Mouse (Mus musculus): Measurements from ENCODE around the gene Ncbp3. TPM values are rescaled to one million over a fixed set of nuclear protein-coding genes. Genes with fewer than 3 reads are reported as not detected.

Ncbp3 gene
- polyA plus RNA-seq, 1 experiment from 2014 or later: 12.9 TPM

- WGBS: 84% methylated on average over 7 of the region's 7 CpGs
- ATAC-seq (replicated peaks; ENCODE audit: low FRiP score): no peak
- H3K4me3 ChIP-seq (replicated peaks): no peak overlapping the region
These were observed 83.4 kb downstream of the Ncbp3 start for GRCm38 (mm10) chr11:73131020-73131419.

GRCm38 (mm10) chr11:73132999-73133398, 85.4 kb downstream of the Ncbp3 start:
- no peak overlapping the region for H3K9ac ChIP-seq
- H3K27me3 ChIP-seq: no peaks in the 10 kb centered on the region
- WGBS: 96% methylated on average over 6 of the region's 6 CpGs
- no peak overlapping the region for H3K27ac ChIP-seq
- H3K4me3 ChIP-seq (replicated peaks): no peak overlapping the region
- peaks cover 42% of the 10 kb centered on the region for H3K36me3 ChIP-seq
- no peak overlapping the region for H3K4me2 ChIP-seq
- no peak for ATAC-seq (replicated peaks; ENCODE audit: low FRiP score)
- H3K4me1 ChIP-seq: peaks cover 36% of the 10 kb centered on the region
- H3K9me3 ChIP-seq (replicated peaks): no peaks in the 10 kb centered on the region

More at GRCm38 (mm10) chr11:73131020-73131419, 83.4 kb downstream of the Ncbp3 start:
- Histone ChIP-seq H3K4me2 (no peak overlapping the region), H3K4me1 (peaks cover 19% of the 10 kb centered on the region), H3K27me3 (no peaks in the 10 kb centered on the region), H3K9ac (no peak overlapping the region), H3K36me3 (peaks cover 46% of the 10 kb centered on the region), H3K27ac (no peak overlapping the region), H3K9me3 (replicated peaks) (no peaks in the 10 kb centered on the region)

- WGBS: 85% methylated on average over 5 of the region's 5 CpGs
- peak overlapping the region; percentile 21 for H3K4me2 ChIP-seq
- H3K4me1 ChIP-seq: peaks cover 41% of the 10 kb centered on the region
- no peak for ATAC-seq (replicated peaks; ENCODE audit: low FRiP score)
- no peaks in the 10 kb centered on the region for H3K27me3 ChIP-seq
- H3K36me3 ChIP-seq: peaks cover 37% of the 10 kb centered on the region
- H3K27ac ChIP-seq: no peak overlapping the region
- H3K9ac ChIP-seq: no peak overlapping the region
- no peaks in the 10 kb centered on the region for H3K9me3 ChIP-seq (replicated peaks)
- H3K4me3 ChIP-seq (replicated peaks): no peak overlapping the region
These were observed 86.6 kb downstream of the Ncbp3 start for GRCm38 (mm10) chr11:73134222-73134621.

- Histone ChIP-seq H3K36me3 (peaks cover 30% of the 10 kb centered on the region), H3K4me2 (peak overlapping the region; percentile 84), H3K27me3 (no peaks in the 10 kb centered on the region), H3K4me1 (peaks cover 41% of the 10 kb centered on the region), H3K27ac (no peak overlapping the region), H3K4me3 (replicated peaks) (peak overlapping the region; percentile 96), H3K9me3 (replicated peaks) (no peaks in the 10 kb centered on the region), H3K9ac (peak overlapping the region; percentile 77)
- no peak for ATAC-seq (replicated peaks; ENCODE audit: low FRiP score)
- WGBS: 58% methylated on average over 6 of the region's 6 CpGs
These were observed 89.0 kb downstream of the Ncbp3 start for GRCm38 (mm10) chr11:73136587-73136986.

- Histone ChIP-seq H3K9ac (peak overlapping the region; percentile 77), H3K27ac (peak overlapping the region; percentile 23; the same call in 1 of the 2 replicates), H3K27me3 (no peaks in the 10 kb centered on the region), H3K9me3 (replicated peaks) (no peaks in the 10 kb centered on the region), H3K4me2 (peak overlapping the region; percentile 84), H3K4me1 (peaks cover 41% of the 10 kb centered on the region), H3K36me3 (peaks cover 25% of the 10 kb centered on the region), H3K4me3 (replicated peaks) (peak overlapping the region; percentile 96)
- 24% methylated on average over 11 of the region's 11 CpGs for WGBS
- ATAC-seq (replicated peaks; ENCODE audit: low FRiP score): no peak
These were observed 89.5 kb downstream of the Ncbp3 start for GRCm38 (mm10) chr11:73137116-73137515.

- peak within 1 kb of the TSS; percentile 96 for H3K4me3 ChIP-seq (replicated peaks)
- H3K4me2 ChIP-seq: peak within 1 kb of the TSS; percentile 84
- H3K4me1 ChIP-seq: peaks cover 41% of the 10 kb centered on the region
- peak within 1 kb of the TSS; percentile 23; the same call in 1 of the 2 replicates for H3K27ac ChIP-seq
- no peaks in the 10 kb centered on the region for H3K27me3 ChIP-seq
- H3K9ac ChIP-seq: peak within 1 kb of the TSS; percentile 77
- WGBS: under 1% methylated on average over 84 of the region's 84 CpGs
- peak; percentile 95 for ATAC-seq (replicated peaks; ENCODE audit: low FRiP score)
- no peaks in the 10 kb centered on the region for H3K9me3 ChIP-seq (replicated peaks)
- H3K36me3 ChIP-seq: peaks cover 18% of the 10 kb centered on the region
These were observed 90.3 kb downstream of the Ncbp3 start, which contains the start of gene Haspin for GRCm38 (mm10) chr11:73137591-73138501. Gene Haspin, minus strand, starts transcription at chr11:73138294.

Other genes starting within 250 kb of the Ncbp3 start
- 4.2 and 5.7 TPM in 2 replicates for gene Atp2a3, start 86.6 kb upstream of the Ncbp3 start, polyA plus RNA-seq (2015; fragmentation: Nextera tagmentation; extraction: Ambion mirVana)
- gene P2rx1, start 48.7 kb upstream of the Ncbp3 start, polyA plus RNA-seq (2015; fragmentation: Nextera tagmentation; extraction: Ambion mirVana): 1.6 and 1.7 TPM in 2 replicates
- gene Camkk1, start 28.8 kb upstream of the Ncbp3 start, polyA plus RNA-seq (2015; fragmentation: Nextera tagmentation; extraction: Ambion mirVana): 6.7 and 9.2 TPM in 2 replicates
- gene Itgae, start 42.8 kb downstream of the Ncbp3 start, polyA plus RNA-seq (2015; fragmentation: Nextera tagmentation; extraction: Ambion mirVana): 0.37 and 0.42 TPM in 2 replicates
- 17.5 and 18.9 TPM in 2 replicates for gene Haspin, start 90.5 kb downstream of the Ncbp3 start, polyA plus RNA-seq (2015; fragmentation: Nextera tagmentation; extraction: Ambion mirVana)
- 0.47 and 0.50 TPM in 2 replicates for gene P2rx5, start 112.6 kb downstream of the Ncbp3 start, polyA plus RNA-seq (2015; fragmentation: Nextera tagmentation; extraction: Ambion mirVana)
- gene Emc6, start 129.3 kb downstream of the Ncbp3 start, polyA plus RNA-seq (2015; fragmentation: Nextera tagmentation; extraction: Ambion mirVana): 121 and 131 TPM in 2 replicates
- gene Tax1bp3, start 129.3 kb downstream of the Ncbp3 start, polyA plus RNA-seq (2015; fragmentation: Nextera tagmentation; extraction: Ambion mirVana): 202 and 204 TPM in 2 replicates
- 17.7 and 18.2 TPM in 2 replicates for gene Ctns, start 151.3 kb downstream of the Ncbp3 start, polyA plus RNA-seq (2015; fragmentation: Nextera tagmentation; extraction: Ambion mirVana)
- 1.5 and 1.7 TPM in 2 replicates for gene Shpk, start 151.7 kb downstream of the Ncbp3 start, polyA plus RNA-seq (2015; fragmentation: Nextera tagmentation; extraction: Ambion mirVana)
- 0.12 TPM in 1 of 2 replicates, not detected in the other for gene Trpv1, start 186.5 kb downstream of the Ncbp3 start, polyA plus RNA-seq (2015; fragmentation: Nextera tagmentation; extraction: Ambion mirVana)
- 0.18 and 0.22 TPM in 2 replicates for gene Trpv3, start 219.6 kb downstream of the Ncbp3 start, polyA plus RNA-seq (2015; fragmentation: Nextera tagmentation; extraction: Ambion mirVana)